Mouse (Mus musculus): ENCODE results near the gene Ttc22.

DNA sequence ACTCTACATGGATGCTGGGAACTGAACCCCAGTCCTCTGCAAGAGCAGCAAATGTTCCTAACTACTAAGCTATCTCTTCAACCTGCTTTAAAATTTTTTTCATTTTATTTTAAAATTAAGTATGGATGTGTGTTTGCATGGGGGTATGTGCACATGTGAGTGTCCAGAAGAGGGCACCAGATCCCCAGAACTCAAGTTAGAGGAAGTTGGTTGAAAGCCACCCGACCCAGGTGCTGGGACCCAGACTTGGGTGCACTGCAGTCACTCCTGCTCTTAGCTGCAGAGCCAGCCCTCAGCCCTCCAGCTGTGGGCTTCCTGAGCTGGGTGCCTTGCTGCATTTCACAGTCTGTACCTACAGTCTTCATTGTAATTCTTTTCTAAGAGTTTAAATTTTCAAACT, 22.8 kb upstream of the Ttc22 start:
- TF ChIP-seq POLR2A (IDR thresholded peaks at IDR 0.05; ENCODE audit: borderline replicate concordance, insufficient read depth, low read length) (no peak), CTCF (IDR thresholded peaks at IDR 0.05; ENCODE audit: borderline replicate concordance, insufficient read depth, low read depth, low read length) (no peak)
